Mouse (Mus musculus) cortical plate, adult 2 months (tissue): ENCODE measurements around the gene Tdp2. TPM values are rescaled to one million over a fixed set of nuclear protein-coding genes. Genes with fewer than 3 reads are reported as not detected.

ENCODE experiments used
- H3K27ac ChIP-seq: fragments of 200-500 bp; 2 replicates; pipeline ENCODE4 v1.5.1; 2012; ENCODE audit warnings: low read length, control low read depth, inconsistent platforms; ENCODE audit not compliant: insufficient read depth
- H3K4me1 ChIP-seq: fragments of 200-500 bp; 2 replicates; pipeline ENCODE4 v1.6.1; 2011; ENCODE audit warnings: low read length; ENCODE audit not compliant: control insufficient read depth, insufficient read depth
- H3K4me3 ChIP-seq: fragments of 200-500 bp; 2 replicates; pipeline ENCODE4 v1.5.1; 2011; ENCODE audit warnings: mild to moderate bottlenecking, low read length, control low read depth; ENCODE audit not compliant: insufficient read depth
- CTCF ChIP-seq: fragments of 200-500 bp; IDR thresholded peaks from 2 replicates; pipeline ENCODE4 v1.5.1; 2011; ENCODE audit warnings: mild to moderate bottlenecking, control low read depth, low read length; ENCODE audit not compliant: insufficient read depth; ENCODE audit errors: extremely low read depth
- POLR2A ChIP-seq: fragments of 200-500 bp; IDR thresholded peaks from 2 replicates; pipeline ENCODE4 v1.6.1; 2011; ENCODE audit warnings: mild to moderate bottlenecking, low read length, control low read depth; ENCODE audit not compliant: insufficient read depth; ENCODE audit errors: extremely low read depth
- polyA plus RNA-seq: library from polyadenylated mRNA; depleted of rRNA; stranded (reverse); fragments of >200 nt; gene quantifications from 2 replicates; pipeline ENCODE4 v1.2.3, GENCODE M21; 2012; rRNA removed

The Tdp2 gene
- polyA plus RNA-seq = 25.2 and 28.8 TPM in 2 replicates

- peak; percentile 83 for TF ChIP-seq POLR2A
- no peak for TF ChIP-seq CTCF
- Histone ChIP-seq H3K4me3 (peak within 1 kb of the TSS; percentile 77), H3K4me1 (no peaks in the 10 kb centered on the region; the same call in 1 of the 2 replicates), H3K27ac (0 out of 2 replicates have a peak within 1 kb of the TSS, but pooled peaks have one; percentile 5)
Measured at GRCm38 (mm10) chr13:24831353-24832130, at the start of gene Tdp2, which contains the start of gene Acot13. Gene Tdp2, plus strand, starts transcription at chr13:24831679. Gene Acot13, minus strand, starts transcription at chr13:24831540.

DNA sequence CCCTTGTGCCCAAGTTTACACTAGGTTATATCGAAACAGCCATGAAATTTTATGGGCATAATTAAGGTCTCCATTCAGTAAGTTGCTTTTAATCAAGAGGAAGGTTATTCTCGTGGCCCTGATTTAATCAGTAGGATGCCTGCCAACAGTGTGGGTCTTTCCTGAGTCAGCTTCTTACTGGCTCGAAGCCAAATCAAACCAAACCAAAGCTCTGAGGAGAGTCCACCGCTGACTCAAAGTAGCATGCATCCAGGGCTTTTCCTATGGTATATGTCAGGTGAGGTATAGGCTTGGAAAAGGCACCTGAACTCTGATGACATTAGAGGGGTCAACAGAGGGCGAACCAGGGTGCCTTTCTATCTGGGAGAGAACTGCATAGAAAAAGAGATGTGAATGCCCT is 49.6 kb upstream of the Tdp2 start:
- no peak for TF ChIP-seq POLR2A
- TF ChIP-seq CTCF = no peak
- Histone ChIP-seq H3K4me1 (no peaks in the 10 kb centered on the region), H3K27ac (no peak overlapping the region), H3K4me3 (no peak overlapping the region)

DNA sequence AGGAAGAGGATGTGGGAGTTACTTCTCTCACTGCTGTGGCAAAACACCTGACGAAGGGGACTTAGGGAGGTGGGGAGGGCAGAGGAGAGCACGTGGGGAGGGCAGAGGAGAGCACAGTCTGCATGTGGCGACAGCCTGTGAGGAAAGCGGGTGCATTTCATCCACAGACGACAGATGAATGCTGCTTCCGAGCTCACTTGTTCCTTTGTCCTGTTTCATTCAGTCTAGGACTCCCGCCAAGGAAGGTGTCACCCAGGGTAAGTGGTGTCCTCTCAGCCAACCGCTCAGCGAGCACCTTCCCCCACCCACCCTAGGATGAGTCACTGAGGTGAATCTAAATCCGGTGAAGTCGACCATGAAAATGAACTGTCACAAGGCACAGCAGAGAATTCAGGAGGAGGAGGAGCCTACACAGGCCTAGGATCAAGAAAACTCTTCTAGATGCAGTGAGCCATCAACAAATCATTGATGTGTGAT is 45.4 kb upstream of the Tdp2 start:
- no peak for TF ChIP-seq CTCF
- no peak for TF ChIP-seq POLR2A
- Histone ChIP-seq H3K27ac (no peak overlapping the region), H3K4me3 (no peak overlapping the region), H3K4me1 (peaks cover 2% of the 10 kb centered on the region; the same call in 1 of the 2 replicates)

- Histone ChIP-seq H3K27ac (no peak overlapping the region), H3K4me1 (peaks cover 4% of the 10 kb centered on the region; the same call in 1 of the 2 replicates), H3K4me3 (no peak overlapping the region)
- TF ChIP-seq CTCF (no peak), POLR2A (no peak)
Measured at GRCm38 (mm10) chr13:24787477-24787876, 44.0 kb upstream of the Tdp2 start.

DNA sequence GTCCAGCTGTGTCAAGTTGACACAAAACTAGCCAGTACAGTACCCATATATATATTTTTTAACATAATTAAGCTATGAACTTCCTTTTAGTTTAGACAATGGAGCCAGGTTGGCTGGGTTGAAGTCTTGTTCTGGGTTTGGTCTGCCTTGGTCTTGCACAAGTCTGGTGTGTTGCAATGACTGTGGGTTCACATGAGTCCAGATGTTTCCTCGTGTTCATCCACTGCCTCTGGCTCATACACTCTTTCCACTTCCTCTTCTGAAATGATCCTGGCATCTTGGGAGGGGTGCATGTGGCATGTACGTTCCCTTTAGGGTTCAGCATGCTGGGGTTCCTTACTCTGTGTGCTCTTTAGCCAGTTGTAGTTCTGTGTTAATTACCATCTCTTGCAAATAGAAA is 40.1 kb upstream of the Tdp2 start:
- peaks cover 4% of the 10 kb centered on the region; the same call in 1 of the 2 replicates for H3K4me1 ChIP-seq
- no peak for TF ChIP-seq CTCF
- TF ChIP-seq POLR2A = no peak
- H3K4me3 ChIP-seq = no peak overlapping the region
- no peak overlapping the region for H3K27ac ChIP-seq

GRCm38 (mm10) chr13:24792411-24793045 is 39.0 kb upstream of the Tdp2 start:
- TF ChIP-seq CTCF (no peak), POLR2A (no peak)

GRCm38 (mm10) chr13:24798686-24799085 is 32.8 kb upstream of the Tdp2 start:
- TF ChIP-seq CTCF (no peak), POLR2A (no peak)

More at GRCm38 (mm10) chr13:24792411-24793045, 39.0 kb upstream of the Tdp2 start:
- Histone ChIP-seq H3K27ac (no peak overlapping the region), H3K4me3 (no peak overlapping the region), H3K4me1 (peaks cover 4% of the 10 kb centered on the region; the same call in 1 of the 2 replicates)

GRCm38 (mm10) chr13:24799378-24799777 is 32.1 kb upstream of the Tdp2 start:
- H3K4me3 ChIP-seq = peak overlapping the region; percentile 65; the same call in 1 of the 2 replicates
- no peak for TF ChIP-seq POLR2A
- TF ChIP-seq CTCF = no peak
- no peak overlapping the region for H3K27ac ChIP-seq
- H3K4me1 ChIP-seq = peaks cover 3% of the 10 kb centered on the region; the same call in 1 of the 2 replicates

More at GRCm38 (mm10) chr13:24798686-24799085, 32.8 kb upstream of the Tdp2 start:
- Histone ChIP-seq H3K4me1 (peaks cover 3% of the 10 kb centered on the region; the same call in 1 of the 2 replicates), H3K4me3 (no peak overlapping the region), H3K27ac (no peak overlapping the region)

GRCm38 (mm10) chr13:24799925-24800673 is 31.4 kb upstream of the Tdp2 start:
- TF ChIP-seq CTCF = no peak
- TF ChIP-seq POLR2A = 0 out of 2 replicates have a peak, but pooled peaks have one; percentile 41
- Histone ChIP-seq H3K4me3 (peak overlapping the region; percentile 65), H3K4me1 (peaks cover 3% of the 10 kb centered on the region; the same call in 1 of the 2 replicates), H3K27ac (peak overlapping the region; percentile 82)
